Mouse (Mus musculus): ENCODE measurements around the gene Zbed3.

- TF ChIP-seq CTCF (IDR thresholded peaks at IDR 0.05; ENCODE audit: borderline replicate concordance, insufficient read depth, low read depth, low read length) (no peak), POLR2A (IDR thresholded peaks at IDR 0.05; ENCODE audit: borderline replicate concordance, insufficient read depth, low read length) (no peak)
Observed at GRCm38 (mm10) chr13:95375554-95375914, 52.1 kb downstream of the Zbed3 start.

All from cerebellum, adult 2 months (tissue).